Mouse (Mus musculus) T-cell, adult 2 months (primary cell): ENCODE measurements around the gene Vps35l.

ENCODE experiments used
- DNase-seq: peaks from one replicate; pipeline ENCODE4 v3.0.0; 2022; ENCODE audit warnings: low spot score

The Vps35l gene

GRCm38 (mm10) chr7:118884969-118885368 is 144.9 kb downstream of the Vps35l start:
- no peak for DNase-seq

- DNase-seq: no peak
Measured at GRCm38 (mm10) chr7:118887303-118888055, 147.5 kb downstream of the Vps35l start.

- no peak for DNase-seq
Measured at GRCm38 (mm10) chr7:118889046-118889680, 149.1 kb downstream of the Vps35l start.
